Mouse (Mus musculus) bone marrow, adult 2 months (tissue): ENCODE results near the gene Nrp2. TPM values are rescaled to one million over a fixed set of nuclear protein-coding genes. Genes with fewer than 3 reads are reported as not detected.

Experiments
- H3K27ac ChIP-seq: fragments of 200-500 bp; 2 replicates; pipeline ENCODE4 v1.5.1; 2012; ENCODE audit warnings: low read depth, mild to moderate bottlenecking, control low read depth, inconsistent platforms, low read length; ENCODE audit not compliant: control insufficient read depth, poor library complexity, insufficient read depth
- H3K4me1 ChIP-seq: fragments of 200-500 bp; 2 replicates; pipeline ENCODE4 v1.6.1; 2011; ENCODE audit warnings: low read length; ENCODE audit not compliant: control insufficient read depth, insufficient read depth
- H3K4me3 ChIP-seq: fragments of 200-500 bp; replicated peaks from 2 replicates; pipeline ENCODE3; 2011; ENCODE audit warnings: mild to moderate bottlenecking, low read depth, low read length, control low read depth; ENCODE audit not compliant: control insufficient read depth
- CTCF ChIP-seq: fragments of 200-500 bp; IDR thresholded peaks from 2 replicates; pipeline ENCODE4 v1.5.1; 2011; ENCODE audit warnings: low read length, control low read depth; ENCODE audit not compliant: control insufficient read depth, insufficient read depth
- POLR2A ChIP-seq: fragments of 200-500 bp; IDR thresholded peaks from 2 replicates; pipeline ENCODE4 v1.6.1; 2011; ENCODE audit warnings: low read depth, mild to moderate bottlenecking, control low read depth, low read length, borderline replicate concordance; ENCODE audit not compliant: control insufficient read depth
- WGBS: fragments of 180-500 bp; shearing (Covaris S2); methylation state at CpG from one replicate; pipeline ENCODE4 v1.1.7; 2018; 5-methylcytosine and 5-hydroxymethylcytosine counted together
- polyA plus RNA-seq: library from polyadenylated mRNA; stranded (reverse); fragments of >200 nt; gene quantifications from 2 replicates; pipeline ENCODE4 v1.2.4, GENCODE M21; 2011; ENCODE audit warnings: low replicate concordance; ENCODE audit not compliant: missing spikeins, insufficient read depth, insufficient read length

Nrp2 gene
- polyA plus RNA-seq, 1 experiment, result 3.2 TPM

GRCm38 (mm10) chr1:62825822-62826765 is 123.0 kb downstream of the Nrp2 start:
- 82% methylated on average over 17 of the region's 17 CpGs for whole genome bisulfite sequencing
- TF ChIP-seq POLR2A (no peak), CTCF (no peak)
- no peak overlapping the region for H3K4me3 ChIP-seq

GRCm38 (mm10) chr1:62827316-62827715 is 124.2 kb downstream of the Nrp2 start:
- no peak overlapping the region for H3K4me3 ChIP-seq
- 76% methylated on average over 10 of the region's 10 CpGs for WGBS
- TF ChIP-seq POLR2A, result no peak
- TF ChIP-seq CTCF, result no peak
- H3K4me1 ChIP-seq, result no peaks in the 10 kb centered on the region
- H3K27ac ChIP-seq, result no peak overlapping the region

More at GRCm38 (mm10) chr1:62825822-62826765, 123.0 kb downstream of the Nrp2 start:
- Histone ChIP-seq H3K27ac (no peak overlapping the region), H3K4me1 (no peaks in the 10 kb centered on the region)

- H3K4me3 ChIP-seq, result no peak overlapping the region
- WGBS, result 71% methylated on average over 4 of the region's 4 CpGs
- TF ChIP-seq CTCF (no peak), POLR2A (no peak)
- H3K27ac ChIP-seq, result no peak overlapping the region
- no peaks in the 10 kb centered on the region for H3K4me1 ChIP-seq
These were observed 125.1 kb downstream of the Nrp2 start for GRCm38 (mm10) chr1:62828156-62828555.

GRCm38 (mm10) chr1:62829690-62830417 is 126.8 kb downstream of the Nrp2 start:
- Histone ChIP-seq H3K4me1 (no peaks in the 10 kb centered on the region), H3K4me3 (no peak overlapping the region), H3K27ac (no peak overlapping the region)
- 29% methylated on average over 4 of the region's 4 CpGs for WGBS
- TF ChIP-seq CTCF, result no peak
- no peak for TF ChIP-seq POLR2A

GRCm38 (mm10) chr1:62830418-62830769 is 127.3 kb downstream of the Nrp2 start:
- Histone ChIP-seq H3K27ac (no peak overlapping the region), H3K4me3 (no peak overlapping the region), H3K4me1 (no peaks in the 10 kb centered on the region)
- no peak for TF ChIP-seq POLR2A
- TF ChIP-seq CTCF, result no peak
- 83% methylated on average over 7 of the region's 7 CpGs for WGBS

GRCm38 (mm10) chr1:62831725-62832455 is 128.8 kb downstream of the Nrp2 start:
- H3K4me3 ChIP-seq, result no peak overlapping the region
- TF ChIP-seq CTCF (no peak), POLR2A (no peak)
- no peak overlapping the region for H3K27ac ChIP-seq
- 73% methylated on average over 6 of the region's 6 CpGs for WGBS
- no peaks in the 10 kb centered on the region for H3K4me1 ChIP-seq

GRCm38 (mm10) chr1:62833356-62833755 is 130.3 kb downstream of the Nrp2 start:
- TF ChIP-seq POLR2A (no peak), CTCF (no peak)
- 77% methylated on average over 1 of the region's 1 CpGs for WGBS

More at GRCm38 (mm10) chr1:62833356-62833755, 130.3 kb downstream of the Nrp2 start:
- no peak overlapping the region for H3K4me3 ChIP-seq
- no peak overlapping the region for H3K27ac ChIP-seq
- no peaks in the 10 kb centered on the region for H3K4me1 ChIP-seq
